12 mouse cellular contexts compared by ENCODE assay signal in the genomic region with DNA sequence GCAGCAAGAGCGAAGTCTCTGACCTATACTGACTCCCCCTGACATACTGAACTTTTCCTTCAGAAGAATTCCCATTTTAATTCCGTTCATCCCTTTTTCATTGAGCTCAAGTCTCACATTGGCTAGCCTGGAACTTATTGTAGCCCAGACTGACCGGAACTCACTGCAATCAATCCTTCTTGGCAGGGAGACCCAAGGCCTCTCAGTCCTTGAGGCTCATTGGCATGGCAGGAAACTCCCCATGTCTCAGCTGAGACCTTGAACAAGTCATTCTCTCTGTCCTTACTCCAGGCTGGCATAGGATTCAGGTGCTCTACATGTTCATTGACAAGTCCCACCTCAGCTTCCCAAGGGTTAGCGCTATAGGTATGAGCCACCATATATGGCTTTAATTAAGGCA.
DNase-seq lines count a peak whose midpoint lies in the region.
"Had no signal": no experiment of that assay in that cellular context is flagged by ENCODE, and none has a peak within 500 bp of the region (broad histone marks: within the 10 kb centered on the region; RNA-seq: fewer than 3 reads in every experiment).

No protein-coding gene starts in this region.

- peak; percentile 49 to 68 for DNase-seq in adrenal gland, adult (ENCODE audit: inconsistent age in 2 of 2, low spot score in 1 of 2)
- DNase-seq in adrenal gland, postnatal 4 days (ENCODE audit: low spot score in 2 of 2): no peak
- peak; percentile 43 for DNase-seq in adrenal gland, adult 8-10 months
- DNase-seq in adrenal gland, postnatal 14 days: peak; percentile 21
- DNase-seq in adrenal gland, postnatal 36 days: peak; percentile 22 to 47
- DNase-seq in B cell, adult 2 months: no peak
- DNase-seq in embryo, embryonic 11 days: no peak
- DNase-seq: cerebellum, adult 11-12 months; cerebellum, adult 2 months; cerebellum, adult 9-10 months; cerebellum, postnatal 10 days; cerebellum, postnatal 25 days had no signal

Comparison
In these comparisons a context has a peak if more than half of its experiments do, and no peak if none do; other contexts are left out.
1. DNase-seq: peak in adrenal gland, adult (2 of 2), adrenal gland, adult 8-10 months (single experiment), adrenal gland, postnatal 14 days (single experiment) and adrenal gland, postnatal 36 days (2 of 2); none in adrenal gland, postnatal 4 days (0 of 2), B cell, adult 2 months (0 of 2) and embryo, embryonic 11 days (single experiment).